Mouse (Mus musculus) adrenal gland, postnatal 14 days (tissue): Measurements from ENCODE around the gene Ccm2. TPM values are rescaled to one million over a fixed set of nuclear protein-coding genes. Genes with fewer than 3 reads are reported as not detected.

ENCODE experiments used
- DNase-seq: peaks from one replicate; pipeline ENCODE4 v3.0.0; 2021; ENCODE audit warnings: mixed read lengths
- total RNA-seq: library from RNA; stranded (reverse); gene quantifications from 2 replicates; pipeline ENCODE4 v1.2.3, GENCODE M21; 2021

Gene Ccm2
- total RNA-seq, 1 experiment from 2014 or later, result 37.6 TPM

DNA sequence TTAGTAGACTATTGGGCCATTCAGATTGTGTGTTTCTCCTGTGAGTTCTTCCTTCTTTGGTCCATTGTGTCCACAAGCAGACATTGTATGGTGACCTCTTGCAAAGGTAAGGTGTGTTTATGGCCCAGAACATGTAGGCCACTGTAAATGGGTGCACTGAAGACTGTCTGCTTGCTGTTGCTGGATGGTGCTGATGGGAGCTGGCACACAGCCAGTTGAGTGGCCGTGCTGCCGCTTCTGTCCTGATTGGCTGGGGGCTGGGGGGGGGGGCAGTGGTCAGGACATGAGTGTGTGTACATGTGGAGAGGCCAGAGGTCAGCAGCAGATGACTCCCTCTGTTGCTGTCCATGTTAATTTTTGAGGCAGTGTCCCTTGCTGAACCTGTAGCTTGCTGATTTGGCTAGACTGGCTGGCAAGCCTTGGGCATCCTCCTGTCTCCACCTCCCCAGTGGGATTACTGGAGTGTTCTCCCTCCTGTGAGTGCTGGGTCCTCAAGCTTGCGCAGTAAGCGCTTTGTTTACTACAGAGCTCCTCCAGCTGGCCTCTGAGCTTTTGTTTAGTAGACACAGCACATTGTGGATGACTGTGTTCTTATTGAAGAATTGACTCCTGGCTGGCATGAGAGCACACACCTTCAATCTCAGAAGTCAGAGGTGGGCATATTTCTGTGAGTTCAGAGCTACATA, 33.5 kb downstream of the Ccm2 start:
- DNase-seq, result no peak

DNA sequence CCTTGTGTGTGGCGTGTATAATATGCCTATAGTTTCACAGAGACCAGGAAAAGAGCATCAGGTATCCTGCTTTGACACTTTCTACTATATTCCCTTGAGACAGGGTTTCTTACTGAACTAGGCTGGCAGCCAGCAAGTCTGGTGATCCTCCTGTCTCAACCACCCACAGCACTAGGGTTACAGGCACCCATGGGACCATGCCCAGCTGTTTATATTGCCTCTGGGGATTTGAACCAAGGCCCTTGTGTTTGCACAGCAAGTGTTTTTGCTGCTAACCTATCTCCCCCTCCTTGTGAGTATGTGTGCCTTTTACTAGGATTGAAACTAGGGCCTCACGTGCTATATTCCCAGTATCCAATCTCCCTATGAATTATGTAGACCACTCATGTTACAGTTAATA, 34.9 kb downstream of the Ccm2 start:
- peak; percentile 42 for DNase-seq

DNA sequence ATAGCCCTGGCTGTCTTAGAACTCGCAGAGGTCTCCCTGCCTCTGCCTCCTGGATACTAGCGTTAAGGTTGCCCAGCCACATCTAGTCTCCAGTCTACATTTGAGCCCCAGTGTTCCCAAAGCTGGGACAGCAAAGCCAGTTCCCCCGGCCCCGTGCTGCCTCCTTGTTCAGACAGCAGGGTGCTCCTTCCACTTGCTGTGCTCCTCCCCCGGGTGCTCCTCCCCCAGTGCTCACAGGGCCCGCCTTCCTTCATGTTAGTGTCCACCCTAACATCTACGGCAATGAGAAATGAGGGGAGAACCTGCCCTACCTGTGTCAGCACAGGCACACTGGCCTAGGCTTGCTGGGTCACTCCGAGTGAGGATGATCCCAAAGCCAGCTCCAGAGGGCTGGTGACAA, 39.1 kb downstream of the Ccm2 start:
- no peak for DNase-seq

DNA sequence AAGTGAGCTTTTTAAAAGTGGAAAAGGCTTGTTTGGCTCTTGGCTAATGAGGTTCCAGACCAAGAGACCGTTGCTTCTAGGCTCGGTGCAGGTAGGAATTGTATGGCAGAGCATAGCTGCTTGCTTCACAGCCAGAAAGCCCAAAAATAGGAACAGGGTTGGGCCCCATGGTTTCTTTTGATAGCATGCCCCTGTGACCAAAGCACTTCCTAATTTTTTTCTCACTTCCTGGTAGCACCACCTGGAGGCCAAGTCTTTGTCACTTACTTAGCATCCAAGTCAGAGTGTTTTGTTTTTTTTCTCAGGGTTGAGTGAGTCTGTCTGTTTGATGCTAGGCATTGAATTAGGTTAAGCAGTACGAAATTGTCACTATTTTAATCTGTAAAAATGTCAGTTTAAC, 40.0 kb downstream of the Ccm2 start:
- DNase-seq, result no peak

DNA sequence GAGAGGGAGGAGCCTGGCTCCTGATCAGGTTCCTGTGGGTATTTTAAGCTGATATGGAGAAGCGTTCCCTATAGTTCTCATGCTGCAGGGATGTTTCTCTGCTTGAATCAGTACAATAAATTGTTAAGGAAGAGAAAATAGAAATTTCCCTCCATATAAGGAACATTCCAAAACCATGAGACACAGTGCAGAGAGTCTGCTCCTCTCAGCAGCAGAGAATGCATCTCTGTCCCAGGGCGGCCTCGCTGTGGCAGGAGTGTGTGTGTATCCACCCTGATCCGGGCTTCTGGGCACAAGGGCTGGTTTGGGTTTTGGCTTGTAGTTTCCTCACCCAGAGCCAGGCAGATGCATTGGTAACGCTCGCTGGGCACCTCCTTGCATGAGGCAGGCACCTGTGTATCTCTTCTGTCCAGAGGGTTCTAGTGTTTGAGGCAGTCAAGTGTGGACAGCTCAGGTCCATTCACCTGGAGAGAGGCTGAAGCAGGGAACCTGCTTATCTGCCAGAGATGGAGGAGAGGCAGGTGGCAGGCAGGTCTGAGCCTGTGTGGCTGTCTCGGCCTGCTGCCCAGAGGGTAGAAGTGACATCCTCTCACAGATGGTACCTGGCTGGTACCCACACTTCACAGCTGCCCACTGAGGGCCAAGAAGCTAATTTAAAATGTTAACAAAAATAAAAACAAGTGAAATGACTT, 40.7 kb downstream of the Ccm2 start:
- no peak for DNase-seq

DNA sequence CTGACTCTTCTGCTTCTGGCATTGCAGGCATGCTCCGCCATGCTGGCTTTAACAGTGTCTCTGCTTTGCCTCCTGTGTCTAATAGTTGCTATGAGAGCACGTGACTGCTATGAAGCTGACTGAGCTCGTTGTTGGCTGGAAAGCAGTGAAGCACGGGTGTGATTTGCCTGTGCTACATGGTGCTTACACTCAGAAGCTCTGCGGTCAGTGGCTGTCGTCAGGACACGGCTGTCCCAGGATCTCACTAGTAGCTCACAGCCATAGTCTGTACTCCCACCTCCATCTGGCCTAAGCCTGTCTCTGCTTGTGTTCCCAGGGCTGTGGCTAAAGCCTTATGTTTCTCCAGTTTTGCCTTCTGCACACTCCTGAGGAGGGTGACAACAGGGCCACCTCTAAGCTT, 41.6 kb downstream of the Ccm2 start:
- DNase-seq, result no peak

DNA sequence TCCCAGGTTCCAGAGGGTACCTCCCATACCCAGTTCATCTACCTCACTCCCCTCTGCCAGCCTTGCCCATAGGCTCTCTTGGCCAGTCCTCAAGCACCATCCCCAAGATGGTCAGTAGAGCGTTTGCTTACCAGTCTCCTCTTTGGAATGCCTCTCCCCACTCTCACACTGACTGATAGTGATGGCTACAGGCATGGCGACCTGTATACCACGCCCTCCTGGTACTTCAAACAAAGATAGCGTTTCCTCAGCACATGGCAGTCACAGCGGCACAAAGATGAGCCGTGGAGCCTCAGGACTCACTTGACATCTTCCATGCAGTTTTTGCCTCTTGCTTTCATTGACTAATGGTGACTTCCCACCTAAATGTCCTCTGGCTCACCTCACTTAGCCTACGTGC, 43.2 kb downstream of the Ccm2 start:
- no peak for DNase-seq

DNA sequence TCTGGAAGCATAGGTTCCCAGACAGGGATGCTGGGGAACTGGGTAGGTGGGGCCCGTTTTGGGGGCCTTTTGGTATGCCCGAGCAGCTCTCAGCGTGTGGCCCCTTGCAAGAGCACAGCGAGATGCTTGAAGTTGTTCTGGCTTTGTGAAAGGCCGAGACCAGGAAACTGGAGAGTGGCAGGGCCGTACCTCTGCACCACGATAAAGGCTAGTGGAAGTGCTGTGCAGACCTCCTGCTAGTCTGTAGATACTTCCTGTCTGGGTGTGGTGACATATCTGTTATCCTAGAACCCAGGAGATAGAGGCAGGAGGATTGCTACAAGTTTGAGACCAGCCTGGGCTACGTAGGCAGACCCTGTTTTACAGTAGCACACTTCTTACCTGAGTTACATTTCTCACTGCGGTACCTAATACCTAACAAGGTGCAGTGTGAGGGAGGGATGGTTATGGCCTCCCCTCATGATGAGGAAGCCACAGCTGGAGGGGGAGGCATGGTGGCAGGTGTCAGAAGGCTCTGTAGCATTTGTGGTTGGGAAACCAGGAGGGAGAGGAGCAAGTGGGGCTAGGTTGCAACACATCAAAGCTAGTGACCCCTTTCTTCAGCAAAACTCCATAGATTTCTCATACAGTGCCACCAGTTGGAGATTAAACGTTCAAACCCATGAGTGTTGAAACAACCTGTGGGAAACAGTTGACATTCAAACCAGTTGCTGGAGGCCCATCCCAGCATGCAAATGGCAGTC, 44.4 kb downstream of the Ccm2 start:
- no peak for DNase-seq

DNA sequence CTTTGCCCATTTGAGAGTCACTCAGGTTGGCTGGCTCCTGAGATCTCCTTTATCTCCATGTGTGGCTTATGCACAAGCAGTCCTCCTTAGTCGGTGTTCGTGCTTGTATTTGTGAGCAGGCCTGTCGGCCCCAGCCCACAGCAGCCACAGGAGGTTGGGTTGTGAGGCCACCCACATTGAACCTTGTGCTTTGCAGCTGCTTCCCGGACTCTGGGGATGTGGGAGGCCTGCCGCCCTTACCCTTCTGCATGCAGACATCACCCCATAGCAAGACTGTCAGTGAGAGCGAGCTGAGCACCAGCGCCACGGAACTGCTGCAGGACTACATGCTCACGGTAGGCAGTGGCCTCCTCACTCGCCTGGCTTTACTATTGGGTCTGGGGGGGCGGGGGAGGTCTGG, 46.7 kb downstream of the Ccm2 start:
- no peak for DNase-seq

DNA sequence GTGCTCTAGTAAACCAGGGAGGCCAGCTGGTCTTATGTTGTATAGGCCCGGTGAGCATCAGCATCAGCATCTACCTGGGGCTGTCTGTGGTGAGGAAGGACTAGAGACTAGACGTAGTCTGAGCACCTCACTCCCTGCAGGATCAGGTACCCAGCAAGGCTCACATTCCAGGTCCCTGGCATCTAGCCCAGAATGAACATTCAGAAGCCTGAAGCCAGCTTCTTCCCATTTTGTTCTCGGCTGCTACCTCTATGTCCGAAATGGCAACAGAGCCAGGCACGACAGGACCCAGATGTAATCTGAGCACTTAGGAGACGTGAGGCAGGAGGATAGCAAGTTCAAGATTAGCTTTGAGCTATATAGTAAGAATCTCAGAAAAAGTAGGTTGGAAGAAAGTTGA, 48.2 kb downstream of the Ccm2 start:
- DNase-seq, result no peak

DNA sequence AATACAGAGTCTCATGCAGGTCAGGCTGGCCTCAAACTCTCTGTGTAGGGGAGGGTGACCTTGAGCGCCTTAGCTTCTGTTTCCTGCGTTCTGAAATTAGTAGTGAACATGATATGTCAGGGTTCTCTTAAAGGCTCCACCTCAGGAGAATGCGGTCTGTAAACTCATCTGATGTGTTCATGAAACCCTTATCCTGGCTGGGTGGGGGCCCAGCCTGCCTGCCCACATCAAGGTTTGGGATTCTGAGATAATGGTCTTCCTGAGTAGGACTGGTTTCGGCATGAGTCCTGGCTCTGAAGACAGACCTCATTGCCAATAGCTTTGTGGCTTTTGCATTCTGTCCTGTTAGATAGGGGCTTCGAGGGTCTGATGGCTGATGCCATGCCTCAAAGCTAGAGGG, 48.7 kb downstream of the Ccm2 start:
- DNase-seq, result no peak

DNA sequence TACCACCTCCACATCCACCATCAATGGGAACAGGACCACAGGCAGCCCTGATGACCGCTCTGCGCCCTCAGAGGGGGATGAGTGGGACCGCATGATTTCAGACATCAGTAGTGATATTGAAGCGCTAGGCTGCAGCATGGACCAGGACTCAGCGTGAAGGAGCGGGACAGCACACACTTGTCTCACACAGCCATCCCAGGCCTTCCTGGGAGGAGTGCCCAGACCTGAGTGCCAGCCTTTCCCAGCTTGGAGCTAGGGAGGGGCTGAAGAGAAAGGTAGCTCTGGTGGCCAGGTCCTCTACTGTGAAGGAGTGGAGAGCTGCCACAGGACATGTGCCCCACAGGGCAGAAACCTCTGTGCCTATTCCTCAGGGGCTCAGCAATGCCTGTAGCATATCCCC, 49.5 kb downstream of the Ccm2 start:
- DNase-seq, result no peak

DNA sequence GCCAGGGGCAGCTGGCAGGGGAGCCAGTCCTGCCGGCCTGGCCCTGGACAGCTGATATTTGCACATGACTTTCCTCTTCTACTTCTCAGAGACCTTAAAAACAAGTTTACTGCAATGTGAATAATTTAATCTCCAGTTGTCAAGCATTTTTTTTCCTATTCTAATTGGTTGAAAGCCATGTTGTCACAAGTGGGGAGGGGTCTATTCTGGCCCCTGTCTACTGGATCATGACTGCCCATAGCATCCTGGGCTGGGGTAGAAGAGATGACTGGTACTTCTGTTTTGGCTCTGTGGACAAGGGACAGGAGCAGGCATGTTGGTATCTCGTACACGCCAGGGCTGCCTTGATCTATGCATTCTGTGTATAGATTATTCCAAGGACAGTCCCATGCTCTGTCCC, 49.9 kb downstream of the Ccm2 start:
- no peak for DNase-seq

DNA sequence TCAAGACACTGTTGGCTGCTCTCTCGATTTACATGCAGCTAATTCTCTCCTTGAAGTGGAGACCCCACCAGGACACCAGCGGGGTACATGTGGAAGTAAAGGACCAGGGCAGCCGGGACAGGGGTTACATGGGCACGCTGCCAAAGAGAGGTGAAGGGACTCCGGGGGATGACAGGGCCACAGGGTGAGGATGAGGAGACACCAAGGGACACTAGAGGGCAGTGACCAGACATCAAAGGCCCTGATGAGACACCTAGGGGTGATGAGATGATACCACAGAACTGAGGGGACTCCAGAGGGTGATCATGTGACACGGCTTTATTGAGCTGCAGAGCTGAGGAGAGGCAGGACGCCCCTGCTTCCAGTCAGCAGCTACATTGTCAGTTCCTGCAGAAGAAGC, 50.8 kb downstream of the Ccm2 start:
- no peak for DNase-seq

DNA sequence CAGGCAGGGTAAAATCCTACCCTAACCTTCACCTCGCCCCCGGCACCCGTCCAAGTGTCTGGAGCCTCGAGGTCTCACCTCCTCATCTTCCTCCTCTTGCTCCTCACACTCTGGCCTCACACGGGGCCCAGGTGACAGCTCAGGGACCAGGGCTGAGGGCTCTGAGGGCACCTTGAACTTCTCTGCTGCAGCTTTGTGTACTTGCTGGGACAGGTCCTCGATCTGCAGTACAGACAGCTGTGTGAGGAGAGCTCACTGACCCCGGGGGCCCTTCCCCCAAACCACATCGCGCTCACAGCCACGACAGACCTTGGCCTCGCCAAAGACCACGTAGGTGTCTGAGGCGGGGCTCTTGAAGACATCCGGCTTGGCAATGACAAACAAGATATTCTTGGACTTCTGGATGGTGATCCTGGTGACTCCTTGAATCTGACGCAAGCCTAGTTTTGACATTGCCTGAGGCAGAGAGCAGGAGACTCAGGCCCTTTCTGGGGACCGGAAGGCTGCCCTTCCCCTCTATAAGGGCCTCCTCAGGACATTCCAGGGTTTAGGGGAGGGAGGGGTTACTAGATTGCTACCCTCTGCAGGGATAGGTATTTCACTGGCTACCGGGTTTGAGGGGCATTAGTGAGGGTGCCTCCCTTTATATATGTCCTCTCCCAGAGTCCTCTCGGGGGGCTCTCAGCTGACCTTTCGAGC, 51.7 kb downstream of the Ccm2 start:
- no peak for DNase-seq

DNA sequence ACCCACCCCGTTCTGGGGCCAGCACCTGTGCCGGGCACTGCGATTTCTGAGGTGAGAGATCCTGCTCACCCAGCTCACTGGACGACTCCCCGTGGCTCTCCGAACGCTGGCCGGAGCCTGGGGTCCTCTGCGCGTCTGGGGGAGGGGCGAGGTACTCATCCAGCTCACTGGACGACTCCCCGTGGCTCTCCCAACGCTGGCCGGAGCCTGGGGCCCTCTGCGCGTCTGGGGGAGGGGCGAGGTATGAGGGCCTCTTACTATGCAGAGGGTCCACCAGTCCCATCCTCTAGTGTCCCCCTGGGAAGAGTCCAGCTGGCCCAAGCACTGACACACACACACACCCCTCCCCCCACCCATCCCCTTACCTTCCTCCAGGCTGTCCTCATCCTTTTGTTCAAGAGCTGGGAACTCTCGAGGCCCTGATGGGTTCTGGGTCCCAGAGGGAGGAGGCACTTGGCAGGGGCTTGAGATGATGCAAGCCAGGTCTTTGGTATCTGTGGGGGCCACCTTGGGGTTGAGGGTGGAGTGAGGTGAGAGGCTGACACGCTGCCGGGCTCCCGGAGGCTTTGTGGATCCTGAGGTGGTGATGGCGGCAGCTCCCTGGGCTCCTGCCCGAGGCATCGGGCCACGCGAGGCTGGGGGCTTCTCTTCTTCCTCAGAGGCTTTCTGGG, 52.5 kb downstream of the Ccm2 start:
- DNase-seq, result no peak

DNA sequence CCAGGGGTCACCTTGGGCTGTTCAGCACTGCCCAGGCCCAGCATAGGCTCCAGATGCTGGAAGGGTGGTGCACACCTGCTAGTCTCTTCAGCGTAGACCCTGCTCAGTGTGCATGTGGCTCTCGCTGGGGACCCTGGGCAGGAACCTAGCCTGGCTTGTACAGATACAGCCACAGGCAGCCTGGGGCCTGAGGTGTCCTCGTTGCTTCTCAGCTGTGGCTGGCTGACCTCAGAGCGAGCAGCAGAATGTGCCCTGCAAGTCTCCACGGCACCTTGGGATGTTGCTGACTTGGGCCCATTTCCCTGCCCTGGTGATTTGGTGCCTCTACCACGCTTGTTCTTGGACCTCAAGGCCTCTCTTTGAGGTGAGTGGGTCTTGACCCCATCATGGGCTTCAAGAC, 53.1 kb downstream of the Ccm2 start:
- DNase-seq, result no peak

DNA sequence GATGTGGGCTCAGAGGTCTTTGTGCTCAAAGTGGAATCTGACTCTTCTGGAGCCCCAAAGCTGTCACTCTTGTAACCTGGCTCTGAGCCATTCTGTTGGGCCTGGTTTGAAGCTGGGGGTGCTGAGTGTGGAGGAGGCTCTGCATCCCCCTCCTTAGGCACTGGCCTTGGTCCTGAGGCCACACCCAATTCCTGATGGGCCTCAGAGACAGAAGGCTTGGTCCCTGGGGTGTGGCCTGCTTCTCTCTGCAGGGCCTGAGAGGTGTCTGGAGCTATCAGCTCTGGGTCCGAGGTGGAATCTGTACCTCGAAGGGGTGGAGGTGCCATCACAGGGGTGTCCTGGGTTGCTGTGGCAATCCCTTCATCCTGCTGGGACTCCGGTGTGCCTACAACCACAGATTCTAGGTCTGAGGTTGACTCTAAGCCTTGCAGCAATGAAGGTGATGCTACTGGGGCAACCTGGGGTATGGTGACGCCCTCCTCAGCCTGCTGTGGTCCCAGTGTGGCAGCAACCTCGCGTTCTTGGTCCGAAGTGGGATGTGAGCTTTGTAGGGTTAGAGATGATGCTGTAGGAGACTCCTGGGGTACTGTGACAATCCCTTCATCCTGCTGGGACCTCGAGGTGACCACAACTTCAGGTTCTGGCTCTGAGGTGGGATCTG, 53.7 kb downstream of the Ccm2 start:
- no peak for DNase-seq

DNA sequence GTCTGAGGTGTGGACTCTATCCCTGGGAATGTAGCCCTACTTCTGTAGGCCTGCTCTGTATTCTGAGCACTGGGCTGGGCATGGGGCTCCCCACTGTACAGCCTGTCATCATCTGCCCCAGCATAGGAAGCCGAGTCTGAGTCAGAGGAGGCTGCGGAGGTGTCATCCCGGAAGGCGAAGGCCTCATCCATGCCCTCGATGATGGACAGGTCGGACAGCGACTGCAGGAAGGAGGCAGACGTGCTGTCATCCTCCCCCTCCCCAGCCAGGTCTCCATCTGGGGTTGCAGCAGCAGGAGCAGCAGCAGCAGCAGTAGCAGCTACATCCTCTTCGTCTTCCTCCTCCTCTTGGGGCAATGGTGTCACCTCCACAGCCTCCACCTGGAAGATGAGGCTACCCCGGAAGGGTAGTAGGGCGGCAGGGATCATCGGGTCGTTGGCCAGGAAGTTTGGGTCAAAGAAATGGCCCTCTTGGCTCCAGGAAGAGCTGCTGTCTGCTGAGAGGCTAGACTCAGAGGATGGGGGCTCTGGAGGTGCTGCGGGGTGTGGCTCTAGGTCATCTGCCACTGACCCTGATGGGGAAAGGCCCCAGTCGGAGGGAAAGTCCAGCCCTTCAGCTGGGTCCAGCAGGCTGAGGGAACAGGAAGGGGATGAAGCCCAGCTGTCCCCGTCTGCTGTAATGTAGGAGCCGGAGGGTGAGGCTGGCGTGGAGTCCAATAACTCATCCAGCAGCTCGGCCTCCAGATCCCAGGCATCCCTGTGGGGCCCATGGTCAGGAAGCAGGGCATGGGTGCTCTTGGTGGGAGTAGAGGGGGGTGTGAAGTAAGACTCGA, 55.2 kb downstream of the Ccm2 start:
- no peak for DNase-seq

DNA sequence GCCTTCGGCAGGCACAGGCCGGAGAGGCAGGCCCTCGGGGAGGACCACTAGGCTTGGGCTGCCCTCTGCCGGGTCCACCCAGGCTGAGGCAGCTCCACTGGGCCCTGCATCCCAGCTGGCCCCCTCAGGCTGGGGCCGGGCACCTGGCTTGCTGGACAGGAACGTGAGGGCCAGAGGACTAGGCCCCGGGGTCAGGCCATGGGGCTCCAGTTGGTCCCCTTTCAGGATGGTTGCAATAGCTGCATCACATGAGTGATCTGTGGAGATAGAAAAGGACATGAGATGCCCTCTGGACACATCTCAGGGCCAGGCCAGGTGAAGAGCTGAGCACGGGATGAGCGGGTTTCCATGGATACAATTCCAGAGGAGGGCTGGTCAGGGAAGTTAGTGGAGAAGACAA, 56.0 kb downstream of the Ccm2 start:
- no peak for DNase-seq

DNA sequence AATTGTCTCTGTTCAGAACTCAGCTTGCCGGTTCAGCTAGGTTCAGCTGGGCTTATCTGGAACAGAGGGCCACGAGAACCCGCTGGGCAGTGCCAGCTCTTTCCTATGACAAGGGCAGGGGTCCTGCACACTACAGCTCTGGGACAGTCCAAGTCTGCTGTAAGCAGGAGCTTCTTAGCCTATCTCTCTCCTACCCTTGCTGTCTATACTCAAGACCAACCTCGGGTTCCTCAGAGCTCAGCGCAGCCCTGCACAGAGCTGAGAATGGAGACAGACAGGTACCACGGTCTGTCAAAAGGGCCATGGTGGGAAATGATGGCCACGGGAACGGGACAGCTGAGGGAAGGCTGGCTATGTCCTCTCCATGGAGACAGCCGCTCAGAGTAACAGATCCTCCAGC, 56.5 kb downstream of the Ccm2 start:
- DNase-seq, result no peak
